Mouse (Mus musculus) right cerebral cortex, postnatal 10 days (tissue): ENCODE measurements around the gene Kctd20.
"Not testable (repeated sequence)": the region's sequence is repeated elsewhere in the genome, so short reads cannot be mapped to it uniquely, and the experiment has no call there.

Source experiments
- DNase-seq, 2 experiments: peaks; one replicate each; pipeline ENCODE4 v3.0.0; 2021; ENCODE audit warnings: low spot score in 2 of 2

Kctd20 gene

DNA sequence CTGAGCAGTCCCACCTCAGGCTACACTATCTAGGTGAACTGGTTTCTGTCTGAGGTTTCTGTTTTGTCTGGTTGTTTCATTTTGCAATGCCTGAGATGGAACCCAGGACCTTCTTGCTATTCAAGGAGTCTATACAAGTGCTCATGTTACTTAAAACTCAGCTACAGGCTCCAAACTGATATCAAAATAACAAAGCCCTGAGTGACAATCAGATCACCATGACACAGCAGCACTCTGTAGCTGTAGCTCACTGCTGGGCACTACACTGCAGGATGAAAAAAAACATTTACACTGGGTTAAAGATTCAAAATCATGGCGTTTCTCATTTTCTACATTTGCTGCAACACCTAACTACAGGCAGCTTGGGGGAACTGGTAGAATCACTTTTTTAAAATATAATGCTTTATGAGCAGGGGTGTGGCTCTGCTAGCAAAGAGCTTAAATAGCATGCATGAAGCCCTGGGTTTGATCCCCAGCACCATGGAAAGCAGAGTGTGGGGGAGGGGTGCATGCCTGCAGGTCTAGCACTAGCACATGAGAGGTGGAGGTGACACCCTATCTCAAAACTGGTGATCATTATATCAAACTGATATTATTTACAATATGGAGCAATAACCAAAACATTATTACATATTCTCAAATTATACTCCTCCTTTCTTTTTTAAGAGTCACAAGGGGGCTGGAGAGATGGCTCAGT, 33.1 kb downstream of the Kctd20 start:
- no peak for DNase-seq

DNA sequence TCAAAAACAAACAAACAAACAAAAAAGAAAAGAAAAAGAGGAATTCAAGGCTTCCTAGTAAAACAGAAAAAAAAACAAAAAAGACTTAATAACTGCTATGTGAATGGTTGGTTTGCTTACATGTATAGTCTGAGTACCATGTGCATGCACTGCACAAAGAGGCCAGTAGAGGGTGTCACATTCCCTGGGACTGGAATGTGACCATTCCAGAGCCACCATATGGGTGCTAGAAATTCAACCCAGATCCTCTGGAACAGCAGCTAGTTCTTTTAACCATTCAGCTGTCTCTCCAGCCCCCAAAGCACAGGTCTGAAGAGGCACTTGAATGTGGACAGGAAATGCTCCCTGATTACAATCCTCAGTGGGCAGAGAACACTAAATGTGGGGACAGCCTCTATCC, 35.1 kb downstream of the Kctd20 start:
- DNase-seq: no peak

GRCm38 (mm10) chr17:28987713-28988112, 36.0 kb downstream of the Kctd20 start:
- peak; percentile 52 to 63 for DNase-seq

DNA sequence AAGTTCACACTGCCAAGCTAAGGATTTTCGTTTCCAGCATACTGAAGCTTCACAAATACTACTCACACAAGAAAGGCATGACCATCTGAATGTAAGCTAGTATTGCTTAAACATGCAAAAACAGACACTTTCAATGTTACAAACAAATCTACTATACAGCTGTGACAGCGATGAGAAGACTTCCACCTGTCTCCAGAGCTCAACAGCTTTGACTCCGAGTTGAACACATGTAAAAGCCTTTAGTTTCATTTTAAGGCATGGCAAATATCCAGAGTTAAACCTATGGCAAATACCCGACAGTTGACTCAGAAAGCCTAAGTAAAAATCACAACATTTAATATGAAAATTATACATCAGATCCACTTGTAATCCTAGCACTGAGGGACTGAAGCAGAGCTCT, 36.5 kb downstream of the Kctd20 start:
- no peak for DNase-seq

DNA sequence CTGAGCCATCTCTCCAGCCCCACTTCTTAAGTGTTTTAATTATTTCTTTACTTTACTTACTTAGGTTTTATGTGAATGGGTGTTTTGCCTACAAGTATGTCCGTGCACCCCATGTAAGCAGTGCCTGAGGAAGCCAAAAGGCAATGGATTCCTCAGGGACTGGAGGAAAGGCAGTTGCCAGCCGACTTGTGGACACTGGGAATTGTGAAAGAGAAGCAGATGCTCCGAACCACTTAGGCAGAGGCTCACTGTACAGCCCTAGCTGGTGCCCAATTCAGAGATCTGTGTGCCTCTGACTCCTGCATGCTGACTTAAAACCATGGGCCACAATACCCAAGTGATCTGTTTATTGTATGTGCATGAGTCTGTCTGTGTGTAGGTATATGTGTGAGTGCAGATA, 37.2 kb downstream of the Kctd20 start:
- DNase-seq: no peak

GRCm38 (mm10) chr17:28990060-28990459, 38.3 kb downstream of the Kctd20 start:
- no peak for DNase-seq

DNA sequence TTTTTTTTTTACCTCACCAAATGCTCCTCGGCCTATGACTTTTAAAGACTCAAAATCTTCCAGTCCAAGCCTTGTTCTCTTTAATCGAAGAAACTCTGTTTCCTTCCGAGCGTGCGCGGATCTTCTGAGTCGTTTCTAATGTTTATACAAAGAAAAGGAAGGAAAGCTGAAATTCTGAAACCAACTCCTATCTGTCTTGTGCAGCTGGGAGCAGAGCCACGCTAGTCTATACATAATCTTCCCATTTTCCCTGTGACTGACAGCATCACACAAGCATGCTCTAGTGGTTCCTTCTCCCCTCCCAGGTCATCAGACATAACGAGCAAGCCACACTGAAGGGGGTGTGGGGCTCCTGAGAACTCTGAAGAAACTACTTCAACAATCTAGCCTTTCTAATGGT, 39.5 kb downstream of the Kctd20 start:
- DNase-seq: no peak

GRCm38 (mm10) chr17:28992105-28992504, 40.4 kb downstream of the Kctd20 start:
- DNase-seq: peak; percentile 69

- DNase-seq: not testable (repeated sequence)
Observed at GRCm38 (mm10) chr17:28993004-28993403, 41.3 kb downstream of the Kctd20 start.

DNA sequence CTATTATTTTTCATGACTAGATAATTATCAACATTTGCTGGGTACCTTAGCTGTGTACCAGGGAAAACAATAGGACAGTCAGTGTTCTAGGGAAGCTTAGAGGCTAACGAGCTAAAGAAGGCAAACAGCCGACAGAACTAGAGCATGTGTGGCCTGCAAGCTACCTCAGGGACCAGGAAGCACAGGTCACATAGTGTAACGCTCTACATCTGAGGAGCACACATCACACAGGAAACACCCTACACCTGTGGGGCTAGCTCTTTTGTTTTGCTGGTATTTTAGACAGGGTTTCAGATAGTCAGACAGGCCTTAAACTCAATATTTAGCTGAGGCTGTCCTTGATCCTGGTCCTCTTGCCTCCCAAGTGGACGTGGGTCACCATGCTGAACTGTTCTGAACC, 42.9 kb downstream of the Kctd20 start:
- DNase-seq: no peak

- DNase-seq: no peak
Observed at GRCm38 (mm10) chr17:29000465-29000864, 48.7 kb downstream of the Kctd20 start.

GRCm38 (mm10) chr17:29003740-29004139, 52.0 kb downstream of the Kctd20 start:
- no peak for DNase-seq

GRCm38 (mm10) chr17:29005002-29005401, 53.3 kb downstream of the Kctd20 start:
- no peak for DNase-seq

DNA sequence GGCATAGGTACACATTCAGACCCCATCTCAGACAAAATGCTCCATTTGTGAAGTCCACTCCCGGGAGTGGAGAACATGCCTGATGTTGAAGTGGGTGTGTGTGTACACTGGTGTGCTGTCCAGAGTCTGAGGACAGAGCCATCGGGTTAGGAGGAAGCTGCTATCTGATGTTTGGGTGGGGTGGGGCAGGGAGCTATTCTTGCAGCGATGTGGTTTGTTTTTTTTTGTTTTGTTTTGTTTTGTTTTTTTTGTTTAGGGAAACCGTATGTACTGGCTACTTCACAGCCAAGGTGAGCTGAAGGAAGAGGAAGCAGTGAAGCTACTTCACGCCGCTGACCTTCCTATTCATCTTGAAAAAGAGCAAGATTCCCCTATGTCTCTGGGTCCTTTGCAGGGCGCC, 55.1 kb downstream of the Kctd20 start:
- DNase-seq: no peak

- DNase-seq: peak in 1 of 2 experiments; percentile 36
Observed at GRCm38 (mm10) chr17:29007243-29007640, 55.5 kb downstream of the Kctd20 start.

GRCm38 (mm10) chr17:29007641-29008325, 56.0 kb downstream of the Kctd20 start, which contains the start of gene Stk38:
Stk38 (minus strand) TSS chr17:29007995.
- DNase-seq: peak; percentile 91 to 92

GRCm38 (mm10) chr17:29008326-29008650, 56.5 kb downstream of the Kctd20 start:
- DNase-seq: peak in 1 of 2 experiments; percentile 36

DNA sequence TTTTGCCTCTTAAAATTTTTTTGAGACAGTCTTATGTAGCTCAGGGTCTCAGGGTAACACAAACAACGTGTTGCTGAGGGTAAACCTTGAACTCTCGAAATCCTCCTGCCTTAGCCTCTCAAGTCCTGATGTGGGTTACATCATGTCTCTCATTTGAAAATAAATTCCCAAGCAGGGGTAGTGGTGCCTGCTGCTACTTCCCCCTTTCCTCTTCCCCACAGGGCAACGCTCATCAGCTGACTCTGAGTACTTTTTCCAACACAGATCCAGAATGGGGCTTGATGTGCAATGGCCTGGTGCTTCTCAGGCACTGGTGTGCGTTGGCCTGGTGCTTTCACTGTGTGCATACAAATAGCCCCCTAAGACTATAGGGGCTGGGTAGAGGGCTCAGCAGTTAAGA, 57.4 kb downstream of the Kctd20 start:
- no peak for DNase-seq

DNA sequence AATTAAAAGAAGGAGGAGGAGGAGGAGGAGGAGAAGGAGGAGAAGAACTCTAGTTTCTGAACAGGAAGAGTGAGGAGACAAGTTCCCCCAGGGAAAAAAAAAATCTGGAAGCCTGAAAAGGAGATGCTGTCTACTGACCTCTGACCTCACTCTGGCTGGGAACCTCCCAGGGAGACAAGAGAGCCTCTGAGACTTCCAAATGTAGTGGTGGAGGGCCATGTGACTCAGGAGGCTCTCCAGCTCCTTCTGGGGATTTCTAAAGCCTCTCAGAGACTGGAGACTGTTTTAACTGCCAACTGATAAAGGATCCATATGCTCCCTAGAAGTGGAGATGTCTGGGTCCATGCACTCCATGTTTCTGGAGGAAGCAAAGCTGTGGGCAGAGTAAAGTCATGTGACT, 62.5 kb downstream of the Kctd20 start:
- DNase-seq: no peak

DNA sequence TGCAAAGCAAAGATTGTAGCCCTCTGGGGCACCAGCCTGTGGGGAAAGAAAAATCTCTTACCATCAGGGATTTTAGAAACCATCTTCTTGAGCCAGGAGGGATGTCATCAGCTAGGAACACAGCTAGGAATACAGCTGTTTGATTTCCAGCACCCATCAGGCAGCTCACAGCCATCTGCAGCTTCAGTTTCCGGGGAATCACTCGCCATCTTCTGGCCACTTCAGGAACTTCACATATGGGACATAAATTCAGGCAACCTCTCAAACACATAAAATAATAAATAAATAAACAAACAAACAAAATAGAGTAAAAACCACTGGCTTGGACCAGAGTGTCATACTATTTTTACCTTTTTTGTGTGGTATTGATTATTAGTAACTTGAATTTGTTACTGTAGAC, 63.9 kb downstream of the Kctd20 start:
- DNase-seq: no peak

- DNase-seq: no peak
Observed at GRCm38 (mm10) chr17:29016705-29017104, 65.0 kb downstream of the Kctd20 start.

DNA sequence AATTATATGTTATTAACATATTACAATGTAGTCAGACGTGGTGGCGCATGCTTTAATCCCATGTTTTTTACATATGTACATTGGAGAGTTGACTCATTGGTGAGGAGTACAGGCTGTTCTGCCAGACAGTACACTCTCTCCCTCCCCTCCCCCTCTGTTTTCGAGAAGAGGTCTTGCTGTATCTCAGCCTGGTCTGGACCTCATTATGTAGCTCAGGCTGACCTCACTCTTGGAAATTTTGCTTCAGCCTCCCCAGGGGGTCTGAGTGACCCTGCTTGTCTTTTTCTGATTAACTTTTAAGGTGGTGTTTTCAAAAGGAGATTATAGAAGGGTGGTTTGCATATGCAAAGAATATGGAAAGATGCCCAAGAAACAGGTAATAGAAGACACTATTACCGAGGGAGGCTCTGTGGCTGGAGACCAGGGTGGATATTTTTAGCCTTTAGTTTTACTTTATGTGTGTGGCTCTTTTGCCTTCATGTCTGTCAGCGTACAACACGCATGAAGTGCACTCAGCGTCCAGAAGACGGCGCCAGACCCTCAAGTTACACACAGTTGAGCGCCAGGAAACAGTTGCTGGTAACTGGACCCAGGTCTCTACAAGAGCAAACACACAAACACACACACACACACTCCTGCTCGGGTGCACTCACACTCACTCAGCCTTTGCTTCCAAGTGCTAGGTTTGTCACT, 66.7 kb downstream of the Kctd20 start:
- DNase-seq: no peak
